Mouse (Mus musculus) megakaryocyte, embryonic 14.5 days (primary cell): ENCODE results near the gene Jmjd4.

Experiments
- FLI1 ChIP-seq: IDR thresholded peaks from 2 replicates; pipeline ENCODE4 v1.6.1; 2012; ENCODE audit warnings: low read length, inconsistent platforms, mixed read lengths
- GATA1 ChIP-seq: IDR thresholded peaks from 3 replicates; pipeline ENCODE4 v1.6.1; 2012; ENCODE audit warnings: mixed read lengths, low read length, inconsistent platforms, borderline replicate concordance

- TF ChIP-seq GATA1 (no peak), FLI1 (no peak)
Measured at GRCm38 (mm10) chr11:59437954-59438353, 11.9 kb upstream of the Jmjd4 start.
